Mouse (Mus musculus) c-Kit-negative CD71-positive TER-119-positive erythroid progenitor cells, embryonic 14.5 days (primary cell): ENCODE measurements around the gene Golm1.

ENCODE experiments used
- DNase-seq: peaks from one replicate; pipeline ENCODE4 v3.0.0-alpha.2; 2013; ENCODE audit warnings: low read depth, low spot score

The Golm1 gene

DNA sequence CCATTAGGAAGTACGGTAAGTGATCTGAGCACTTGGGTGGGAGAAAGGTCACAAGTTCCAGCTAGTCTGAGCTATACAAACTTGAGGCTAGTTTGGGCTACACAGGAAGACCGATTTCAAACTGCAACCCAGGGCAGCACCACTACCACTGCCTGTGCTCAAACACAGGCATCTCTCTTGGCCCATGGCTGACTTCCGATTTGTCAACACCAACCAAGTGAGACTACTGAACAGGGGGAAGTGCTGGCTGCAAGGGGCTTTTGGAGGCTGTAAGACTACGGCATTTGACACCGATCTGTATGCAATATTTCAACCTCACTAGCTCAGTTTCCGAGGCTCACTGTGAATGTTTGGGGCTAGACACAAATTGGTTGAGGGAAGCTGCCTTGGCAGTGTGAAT is 28.1 kb downstream of the Golm1 start:
- no peak for DNase-seq

- no peak for DNase-seq
Measured at GRCm38 (mm10) chr13:59646674-59647244, 28.9 kb downstream of the Golm1 start.

- no peak for DNase-seq
Measured at GRCm38 (mm10) chr13:59645491-59645890, 30.1 kb downstream of the Golm1 start.

DNA sequence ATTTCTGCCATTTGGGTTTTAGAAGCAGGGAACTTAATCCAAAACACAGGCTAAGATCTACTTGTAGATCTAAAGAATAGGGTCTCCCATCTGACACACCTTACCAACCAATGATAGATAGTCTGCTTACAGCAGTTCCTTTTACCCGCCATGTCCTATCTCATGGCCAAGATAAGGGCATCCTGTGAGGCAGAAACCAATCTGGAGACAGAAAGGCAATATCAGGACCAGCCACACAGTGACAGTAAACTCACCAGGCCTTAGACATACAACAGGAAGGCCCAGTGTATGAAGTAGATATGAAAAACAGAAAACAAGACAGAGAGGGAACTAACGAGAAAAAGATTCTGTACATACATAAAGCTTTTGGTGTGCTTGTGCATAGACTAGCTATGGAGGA is 32.8 kb downstream of the Golm1 start:
- peak; percentile 8 for DNase-seq

- no peak for DNase-seq
Measured at GRCm38 (mm10) chr13:59640178-59640440, 35.5 kb downstream of the Golm1 start.

- DNase-seq, result peak; percentile 17
Measured at GRCm38 (mm10) chr13:59639368-59640177, 36.0 kb downstream of the Golm1 start.

GRCm38 (mm10) chr13:59637800-59638199 is 37.8 kb downstream of the Golm1 start:
- DNase-seq, result no peak

DNA sequence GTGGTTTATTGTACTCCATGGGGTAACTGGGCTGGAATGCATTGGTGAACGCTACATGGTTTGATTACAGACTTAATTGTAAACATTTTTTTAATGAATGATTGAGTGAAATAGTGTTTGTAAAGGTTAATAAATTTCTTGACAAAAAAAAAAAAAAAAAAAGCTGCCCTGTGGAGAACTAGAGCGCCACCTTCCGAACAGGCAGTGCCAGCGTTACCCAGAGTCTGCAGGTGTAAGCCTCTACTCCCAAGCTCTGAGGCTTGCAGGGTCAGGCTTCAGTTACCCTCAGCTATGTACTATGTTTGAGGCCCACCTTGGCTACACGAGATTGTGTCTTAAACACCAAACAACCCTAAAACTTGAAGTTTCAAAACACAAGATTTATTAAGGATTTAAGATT is 41.0 kb downstream of the Golm1 start:
- no peak for DNase-seq

- DNase-seq, result no peak
Measured at GRCm38 (mm10) chr13:59626739-59627138, 48.9 kb downstream of the Golm1 start.

GRCm38 (mm10) chr13:59624903-59625302 is 50.7 kb downstream of the Golm1 start:
- no peak for DNase-seq

GRCm38 (mm10) chr13:59624389-59624788 is 51.2 kb downstream of the Golm1 start:
- no peak for DNase-seq

GRCm38 (mm10) chr13:59621643-59622489 is 53.7 kb downstream of the Golm1 start:
- DNase-seq, result no peak

DNA sequence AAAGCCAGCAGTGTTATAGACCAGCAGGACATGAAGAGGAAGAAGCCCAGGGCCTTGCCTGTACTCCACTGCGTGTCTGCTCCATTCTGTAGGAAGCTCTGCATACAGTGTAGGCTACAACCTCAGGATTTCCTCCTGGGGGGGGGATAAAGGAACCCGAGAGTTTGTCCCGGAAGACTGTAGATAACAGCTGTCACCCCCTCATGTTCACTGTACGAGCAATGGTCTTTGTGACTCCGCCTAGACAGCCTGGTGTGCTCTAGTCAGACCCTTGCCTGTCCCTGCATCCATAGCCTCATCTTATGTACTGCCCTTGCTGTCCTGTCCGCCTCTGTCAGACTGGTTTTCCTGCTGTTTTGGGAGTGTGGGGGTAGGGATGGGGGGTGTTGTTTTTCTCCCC is 57.1 kb downstream of the Golm1 start:
- DNase-seq, result no peak

DNA sequence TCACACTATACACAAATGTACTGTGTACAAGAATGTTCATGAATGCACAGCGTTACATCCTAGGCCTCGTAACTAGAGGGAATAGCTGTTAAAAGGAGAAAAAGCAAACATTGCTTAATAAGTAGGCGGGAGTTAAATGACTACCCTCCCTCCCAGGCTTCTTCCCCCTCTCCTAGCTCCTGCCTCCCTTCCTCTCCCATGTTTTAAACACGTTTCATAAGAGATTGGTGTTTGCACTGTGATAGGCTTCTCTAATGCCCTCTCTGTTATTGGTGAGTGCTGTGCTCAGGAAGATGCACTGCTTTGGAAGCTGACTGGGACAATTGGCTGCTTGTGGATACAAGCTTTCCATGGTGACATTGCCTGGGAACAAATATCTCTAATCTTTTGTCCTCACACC is 60.1 kb downstream of the Golm1 start:
- DNase-seq, result no peak

DNA sequence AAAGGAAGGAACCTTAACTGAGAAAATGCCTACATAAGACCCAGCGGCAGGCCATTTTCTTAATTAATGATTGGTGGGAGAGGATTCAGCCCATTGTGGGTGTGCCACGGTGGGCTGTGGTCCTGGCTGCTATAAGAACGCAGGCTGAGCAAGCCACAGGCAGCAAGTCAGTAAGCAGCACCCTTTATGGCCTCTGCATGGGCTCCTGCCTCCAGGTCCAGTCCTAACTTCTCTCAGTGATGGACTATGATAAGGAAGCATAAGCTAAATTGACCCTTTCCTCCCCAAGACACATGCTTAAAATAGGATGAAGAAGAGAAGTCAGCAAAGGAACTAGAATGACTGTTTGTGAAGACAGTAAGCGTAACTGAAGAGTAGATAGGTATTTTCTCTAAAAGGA is 60.5 kb downstream of the Golm1 start:
- no peak for DNase-seq

DNA sequence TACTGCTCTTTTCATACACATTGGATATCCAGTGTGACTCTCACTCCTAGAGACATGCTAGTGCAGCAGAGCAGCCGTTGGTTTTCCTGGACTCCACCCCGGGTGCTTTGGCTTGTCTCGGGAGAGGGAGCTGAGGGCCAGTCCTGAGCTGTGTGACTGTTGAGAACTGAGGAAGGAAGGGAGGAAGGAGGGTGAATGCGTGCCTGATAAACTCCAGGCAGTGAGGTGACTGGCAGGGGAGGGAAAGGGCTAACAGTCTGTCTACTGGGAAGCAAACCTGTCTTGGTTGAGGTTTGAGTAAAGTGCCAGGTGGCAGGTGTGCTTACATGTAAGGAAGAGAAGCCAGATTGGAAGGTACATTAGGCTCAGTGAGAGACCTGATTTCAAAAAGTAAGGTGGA is 61.7 kb downstream of the Golm1 start:
- no peak for DNase-seq

- DNase-seq, result no peak
Measured at GRCm38 (mm10) chr13:59610437-59610836, 65.2 kb downstream of the Golm1 start.

GRCm38 (mm10) chr13:59609885-59610284 is 65.7 kb downstream of the Golm1 start:
- no peak for DNase-seq

DNA sequence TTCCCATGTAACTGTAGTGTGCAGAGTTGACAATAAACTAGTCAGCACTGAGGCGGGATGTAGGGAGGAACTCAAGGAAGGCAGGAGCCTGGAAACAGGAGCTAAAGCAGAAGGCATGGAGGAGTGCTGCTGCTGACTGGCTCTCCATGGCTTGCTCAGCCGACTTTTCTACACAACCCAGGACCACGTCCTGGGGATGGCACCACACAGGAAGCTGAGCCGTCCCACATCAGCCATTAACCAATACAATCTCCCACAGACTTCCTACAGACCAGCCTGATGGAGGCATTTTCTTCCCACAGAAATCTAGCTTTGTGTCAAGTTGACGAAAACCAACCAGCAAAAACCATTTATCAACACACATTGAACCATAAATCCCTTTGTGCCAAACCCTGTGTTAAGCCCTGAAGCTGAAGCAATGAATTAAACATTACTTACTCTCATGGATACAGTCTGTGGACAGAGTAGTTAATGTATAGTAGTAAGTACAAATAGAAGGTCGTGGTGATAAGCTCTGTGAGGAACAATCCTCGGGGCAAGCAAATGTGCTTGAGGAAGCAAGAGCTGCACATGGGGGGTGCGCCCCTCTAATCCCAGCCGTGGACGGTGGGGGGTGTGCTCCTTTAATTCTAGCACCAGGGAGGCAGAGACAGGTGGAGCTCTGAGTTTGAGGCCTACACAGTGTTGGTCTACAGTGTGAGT is 70.2 kb downstream of the Golm1 start:
- no peak for DNase-seq

DNA sequence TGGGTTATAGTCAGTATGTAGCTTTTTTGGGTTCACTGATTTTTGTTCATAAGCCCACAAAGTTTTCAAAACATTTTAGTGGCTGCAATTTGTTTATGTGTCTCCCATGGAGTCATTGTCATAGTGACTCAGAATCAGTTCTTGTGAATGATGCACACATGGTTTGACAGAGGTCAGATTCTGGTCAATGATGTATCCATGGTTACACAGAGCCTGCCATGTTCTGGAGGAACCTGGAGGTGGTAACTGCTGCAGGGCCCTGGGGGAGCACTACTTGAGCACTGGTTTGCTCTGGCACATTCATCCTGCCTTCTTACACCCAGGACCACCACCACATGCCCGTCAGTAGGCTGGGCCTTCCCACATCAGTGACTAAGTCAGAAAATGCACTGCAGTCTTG is 71.1 kb downstream of the Golm1 start:
- DNase-seq, result no peak

- DNase-seq, result no peak
Measured at GRCm38 (mm10) chr13:59603096-59603495, 72.5 kb downstream of the Golm1 start.

DNA sequence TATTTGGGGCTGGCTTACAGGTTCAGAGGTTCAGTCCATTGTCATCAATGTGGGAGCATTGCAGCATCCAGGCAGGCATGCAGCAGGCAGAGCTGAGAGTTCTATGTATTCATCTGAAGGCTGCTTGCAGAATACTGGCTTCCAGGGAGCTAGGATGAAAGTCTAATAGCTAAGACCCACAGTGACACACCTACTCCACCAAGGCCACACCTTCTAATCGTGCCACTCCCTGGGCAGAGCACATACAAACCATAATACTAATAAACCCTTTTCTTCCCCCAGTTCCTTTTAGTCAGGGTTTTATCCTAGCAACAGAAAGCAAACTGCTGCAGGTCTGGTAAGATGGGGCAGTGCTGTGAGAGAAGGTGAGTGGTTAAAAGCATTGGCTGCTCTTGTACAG is 83.0 kb downstream of the Golm1 start:
- DNase-seq, result no peak
